Mouse (Mus musculus) naive thymus-derived CD4-positive, alpha-beta T cell, adult 2 months (primary cell): ENCODE measurements at regions not wholly inside any gene's neighbourhood (a gene's known extent, or its start where the extent isn't known, plus 50 kb on each side); places are given as distances from the start of the nearest gene placed in this dataset.

Source experiments
- DNase-seq: peaks from one replicate; pipeline ENCODE4 v3.0.0-alpha.2; 2011; ENCODE audit warnings: low read depth

GRCm38 (mm10) chr15:64520568-64520967 is 296.9 kb upstream of the Gm21798 start:
- no peak for DNase-seq

DNA sequence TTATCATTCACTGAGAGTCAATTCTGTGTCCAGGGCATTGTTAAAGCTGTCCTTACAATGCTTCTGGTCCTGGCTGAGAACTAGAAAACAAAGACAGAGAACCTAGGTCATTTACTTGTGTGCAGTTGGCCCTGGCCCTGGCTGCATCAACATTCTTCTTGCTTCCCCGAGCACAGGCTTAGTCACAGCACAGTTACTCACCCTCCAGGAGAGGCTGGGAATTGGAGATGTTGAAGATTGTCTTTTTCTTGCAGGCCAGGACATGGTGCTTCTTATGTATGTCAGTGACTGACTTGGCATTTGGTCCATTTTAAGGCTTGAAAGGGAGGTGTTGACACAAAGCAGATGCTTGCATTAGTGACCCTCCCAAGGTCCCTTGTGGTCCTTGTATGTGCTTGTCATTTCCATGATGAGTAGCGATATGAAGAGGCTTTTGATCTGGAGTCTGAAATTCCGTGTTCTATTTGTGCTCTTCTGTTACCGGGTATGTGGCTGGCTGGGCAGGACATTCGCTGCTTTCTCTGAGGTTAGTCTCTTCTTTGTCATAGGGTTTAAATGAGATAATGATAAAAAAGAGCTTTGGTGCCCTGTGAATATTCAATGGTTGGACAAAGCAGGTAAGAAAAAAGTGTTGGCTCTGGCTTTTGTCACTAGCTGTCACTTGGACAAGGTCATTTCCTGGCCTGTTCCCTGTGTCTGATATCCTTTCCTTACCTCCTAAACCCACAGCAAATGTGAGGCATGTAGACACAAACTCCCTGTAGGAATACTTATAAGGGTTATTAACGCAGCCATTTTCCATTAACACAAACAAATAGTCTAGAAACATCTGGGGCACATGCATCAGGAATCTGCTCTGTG is 285.0 kb upstream of the Gm21798 start:
- DNase-seq: no peak

- no peak for DNase-seq
Measured at GRCm38 (mm10) chr15:64533169-64533795, 284.2 kb upstream of the Gm21798 start.

- DNase-seq: no peak
Measured at GRCm38 (mm10) chr15:64534166-64534565, 283.3 kb upstream of the Gm21798 start.

GRCm38 (mm10) chr15:64535160-64535559 is 282.3 kb upstream of the Gm21798 start:
- no peak for DNase-seq

DNA sequence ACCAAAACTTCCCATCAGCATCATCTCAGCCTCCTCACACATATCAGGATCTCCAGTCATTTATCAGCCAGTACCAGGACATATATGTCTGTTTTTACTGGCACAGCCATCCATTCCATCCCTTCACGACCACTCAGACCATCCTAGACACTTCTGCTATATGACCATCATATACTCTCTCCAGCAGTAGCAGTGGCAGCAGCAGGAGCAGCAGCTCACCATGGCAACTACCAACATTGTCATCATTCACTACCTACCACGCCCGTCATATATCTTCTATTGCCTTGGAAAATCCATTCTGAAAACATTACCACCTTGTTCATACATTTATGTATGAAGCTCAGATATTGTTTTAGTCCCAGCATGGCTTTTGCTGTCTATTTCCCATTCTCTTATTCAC is 276.1 kb upstream of the Gm21798 start:
- no peak for DNase-seq

DNA sequence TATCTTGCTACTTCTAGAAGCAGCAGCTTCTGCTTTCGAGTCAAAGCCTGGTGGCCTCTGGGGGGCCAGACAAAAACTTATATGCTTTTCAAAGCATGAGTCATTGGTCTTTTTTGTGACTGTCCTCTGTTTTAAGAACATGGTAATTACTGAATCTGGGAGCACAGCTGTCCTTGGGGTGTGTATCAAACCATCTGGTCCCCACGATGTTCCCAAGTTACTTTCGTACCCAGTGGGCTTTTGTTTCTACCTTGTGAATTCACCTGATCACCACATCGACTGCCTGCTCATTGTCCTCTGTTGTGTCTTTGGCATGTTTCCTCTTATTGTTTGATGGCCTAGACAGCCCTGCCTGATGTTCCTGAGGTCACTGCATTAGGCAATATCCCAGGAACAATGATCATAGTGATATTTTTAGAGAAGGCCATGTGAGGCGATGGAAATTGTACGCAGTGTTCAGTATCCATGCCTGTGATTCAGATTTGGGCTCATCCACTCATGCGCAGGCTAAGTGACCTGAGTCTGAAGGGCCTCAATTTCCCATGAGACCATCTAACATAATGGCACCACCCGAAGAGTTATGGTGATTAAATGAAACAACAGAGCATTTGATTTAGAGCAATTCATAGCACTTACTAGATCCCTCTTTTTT is 275.1 kb upstream of the Gm21798 start:
- DNase-seq: no peak

GRCm38 (mm10) chr15:64542908-64543307 is 274.6 kb upstream of the Gm21798 start:
- no peak for DNase-seq

DNA sequence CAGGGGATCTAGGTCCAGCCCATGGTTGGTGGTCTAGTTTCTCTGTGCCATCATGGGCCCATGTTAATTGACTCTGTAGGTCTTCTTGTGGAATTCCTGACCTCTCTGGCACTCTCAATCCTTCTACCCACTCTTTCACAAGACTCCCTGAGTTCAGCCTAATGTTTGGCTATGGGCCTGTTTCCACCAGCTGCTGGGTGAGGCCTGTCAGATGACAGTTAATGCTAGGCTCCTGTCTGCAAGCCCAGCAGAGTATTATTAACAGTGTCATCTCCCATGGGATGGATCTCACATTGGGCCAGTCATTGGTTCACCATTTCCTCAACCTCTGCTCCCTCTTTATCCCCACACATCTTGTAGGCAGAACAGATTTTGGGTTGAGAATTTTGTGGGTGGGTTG is 271.5 kb upstream of the Gm21798 start:
- DNase-seq: no peak

- no peak for DNase-seq
Measured at GRCm38 (mm10) chr15:64557540-64557939, 260.0 kb upstream of the Gm21798 start.

DNA sequence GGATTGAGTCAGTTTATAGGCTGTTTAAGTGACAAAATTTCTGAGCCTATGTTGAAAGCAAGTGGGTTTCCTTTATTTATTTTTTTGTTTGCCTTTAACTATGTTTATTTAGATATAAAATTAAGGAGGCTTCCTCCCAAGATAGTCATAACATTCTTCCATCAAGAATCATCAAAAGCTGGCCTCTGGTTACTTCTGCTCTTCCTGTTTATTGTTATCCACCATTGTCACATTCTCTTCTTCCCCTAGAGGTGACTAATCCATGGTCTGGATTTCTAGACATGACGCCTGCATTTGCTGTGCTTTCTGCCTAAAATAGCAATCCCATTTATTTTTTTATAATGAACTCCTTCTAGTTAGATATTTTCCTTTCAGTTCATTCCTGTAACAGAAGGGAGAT is 259.3 kb upstream of the Gm21798 start:
- DNase-seq: no peak

DNA sequence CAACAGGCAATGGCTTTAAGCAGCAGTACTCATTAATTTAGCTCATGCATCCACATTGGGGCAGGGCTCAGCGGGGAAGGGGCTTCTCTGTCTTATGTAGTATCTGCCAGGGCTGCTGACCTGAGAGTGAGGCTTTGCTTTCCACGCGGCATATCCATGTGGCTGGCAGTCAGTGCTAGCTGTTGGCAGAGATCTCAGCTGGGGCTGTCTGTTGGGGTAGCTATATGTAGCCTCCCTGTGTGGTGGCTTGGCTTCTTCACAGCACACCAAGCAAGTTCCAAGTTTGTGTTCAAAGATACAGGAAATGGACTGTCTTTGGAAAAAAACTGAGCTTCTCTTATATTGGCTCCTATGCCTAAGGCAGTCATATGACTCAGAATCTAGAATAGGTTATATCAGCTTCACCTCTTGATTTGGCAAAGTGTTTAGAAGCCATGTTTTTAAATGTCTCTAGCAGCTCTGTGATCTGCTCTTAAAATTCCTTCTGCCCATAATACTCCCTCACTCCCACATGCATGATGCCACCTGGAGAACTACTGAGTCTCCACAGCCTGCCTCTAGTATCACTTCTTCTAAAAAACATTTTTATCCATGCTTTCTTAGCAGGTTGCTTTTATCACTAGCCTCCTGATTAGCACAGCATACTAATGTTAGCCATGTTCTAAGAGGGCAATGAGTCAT is 254.9 kb upstream of the Gm21798 start:
- DNase-seq: no peak

- no peak for DNase-seq
Measured at GRCm38 (mm10) chr15:64564703-64565102, 252.8 kb upstream of the Gm21798 start.

DNA sequence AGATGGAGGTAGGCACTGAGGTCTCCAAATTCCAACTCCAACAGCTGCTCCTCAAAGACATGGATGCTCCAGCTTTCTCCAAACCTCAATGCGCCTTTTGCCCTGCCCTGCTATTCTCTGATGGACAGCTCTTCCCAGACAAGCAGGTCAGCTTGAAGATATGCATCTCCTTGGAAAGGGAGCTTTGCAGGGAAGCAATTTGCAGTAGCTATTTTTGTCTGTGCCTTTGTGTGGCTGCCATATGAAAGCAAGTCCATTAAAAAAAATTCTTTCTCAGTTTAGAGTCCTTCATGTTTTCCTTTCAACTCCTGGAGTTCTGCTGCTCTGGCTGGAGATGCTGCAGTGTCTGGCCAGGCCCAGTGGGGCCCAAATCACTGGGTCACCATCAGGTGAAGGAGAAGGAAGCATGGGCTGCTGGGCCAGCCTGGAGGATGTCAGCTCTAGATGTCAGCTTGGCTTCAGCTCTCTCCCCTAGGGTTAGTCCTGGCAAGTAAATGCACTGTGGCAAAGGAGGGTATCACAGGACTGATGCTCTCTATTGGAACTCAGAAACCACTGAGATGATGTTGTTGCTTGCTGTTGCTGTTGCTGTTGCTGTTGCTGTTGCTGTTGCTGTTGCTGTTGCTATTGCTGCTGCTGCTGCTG is 240.5 kb upstream of the Gm21798 start:
- DNase-seq: no peak

- no peak for DNase-seq
Measured at GRCm38 (mm10) chr15:64578991-64579390, 238.5 kb upstream of the Gm21798 start.

GRCm38 (mm10) chr15:64580481-64580880 is 237.0 kb upstream of the Gm21798 start:
- DNase-seq: no peak

- no peak for DNase-seq
Measured at GRCm38 (mm10) chr15:64581046-64581445, 236.4 kb upstream of the Gm21798 start.

- DNase-seq: no peak
Measured at GRCm38 (mm10) chr15:64584129-64584528, 233.4 kb upstream of the Gm21798 start.

- no peak for DNase-seq
Measured at GRCm38 (mm10) chr15:64586776-64587175, 230.7 kb upstream of the Gm21798 start.

- no peak for DNase-seq
Measured at GRCm38 (mm10) chr15:64590092-64590881, 227.2 kb upstream of the Gm21798 start.

- DNase-seq: no peak
Measured at GRCm38 (mm10) chr15:64613503-64613902, 204.0 kb upstream of the Gm21798 start.
